Mouse (Mus musculus): ENCODE data around the gene Cs.

DNA sequence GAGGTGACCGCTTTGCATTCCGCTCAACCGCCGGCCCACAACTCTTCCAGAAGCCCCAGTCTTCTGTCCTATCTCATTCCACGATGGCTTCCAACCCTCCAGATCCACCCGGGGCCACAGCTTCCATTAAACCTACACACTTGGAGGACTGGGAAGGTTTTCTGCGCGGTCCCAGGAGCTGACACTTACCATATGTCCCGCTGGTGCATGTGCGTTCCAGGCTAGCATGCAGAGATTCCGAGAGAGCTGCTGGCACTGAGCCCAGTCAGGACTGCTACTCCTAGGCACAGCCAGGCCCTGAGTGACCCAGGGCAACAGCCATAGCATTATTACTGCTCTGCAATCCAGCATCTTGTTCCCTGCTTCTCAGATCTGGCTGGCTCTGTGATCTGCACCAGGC, 39.9 kb upstream of the Cs start:
- no peak for TF ChIP-seq CTCF (IDR thresholded peaks at IDR 0.05; ENCODE audit: borderline replicate concordance, insufficient read depth, low read length)
- TF ChIP-seq POLR2A (IDR thresholded peaks at IDR 0.05; ENCODE audit: low read depth, low read length), result no peak
